Mouse (Mus musculus): Measurements from ENCODE around the gene Dcaf17.

The Dcaf17 gene

GRCm38 (mm10) chr2:71054716-71055115 is 412 bp upstream of the Dcaf17 start:
- no peak for DNase-seq (ENCODE audit: low spot score in 2 of 2)

DNA sequence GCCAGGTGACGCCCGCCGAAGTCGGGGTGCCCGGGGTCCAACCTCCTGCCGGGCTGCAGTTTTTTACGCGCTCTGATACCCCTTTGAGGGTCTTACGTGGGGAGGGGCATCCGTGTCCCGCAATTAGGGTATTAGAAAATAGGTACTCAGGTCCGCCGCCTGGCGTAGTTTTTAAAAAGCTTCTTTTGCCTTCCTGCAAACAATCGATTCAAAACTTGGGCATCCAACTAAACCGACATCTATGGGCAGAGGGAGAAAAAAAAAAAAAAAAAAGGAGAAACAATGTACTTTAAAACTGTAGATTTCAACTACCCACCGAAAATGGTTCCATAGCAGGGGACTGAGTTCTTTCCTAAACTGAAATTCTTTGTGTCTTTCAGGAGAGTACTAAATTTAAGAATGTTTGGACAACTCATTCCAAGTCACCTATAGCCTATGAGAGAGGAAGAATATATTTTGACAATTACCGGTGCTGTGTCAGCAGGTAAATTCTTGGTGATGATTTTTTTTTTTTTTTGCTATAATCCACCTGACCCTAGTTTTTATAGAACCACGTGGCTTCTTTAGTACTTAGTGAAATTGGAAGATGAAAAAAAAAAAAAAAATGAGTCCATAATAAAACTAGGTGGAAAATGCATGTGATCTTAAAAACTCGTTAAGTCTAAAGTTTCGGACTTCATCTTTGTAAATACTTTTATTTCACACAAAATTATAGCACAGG is 1.1 kb downstream of the Dcaf17 start:
- DNase-seq (ENCODE audit: low spot score in 2 of 2) = no peak

- no peak for DNase-seq (ENCODE audit: low spot score in 2 of 2)
These were observed 16.5 kb downstream of the Dcaf17 start for GRCm38 (mm10) chr2:71071601-71072000.

DNA sequence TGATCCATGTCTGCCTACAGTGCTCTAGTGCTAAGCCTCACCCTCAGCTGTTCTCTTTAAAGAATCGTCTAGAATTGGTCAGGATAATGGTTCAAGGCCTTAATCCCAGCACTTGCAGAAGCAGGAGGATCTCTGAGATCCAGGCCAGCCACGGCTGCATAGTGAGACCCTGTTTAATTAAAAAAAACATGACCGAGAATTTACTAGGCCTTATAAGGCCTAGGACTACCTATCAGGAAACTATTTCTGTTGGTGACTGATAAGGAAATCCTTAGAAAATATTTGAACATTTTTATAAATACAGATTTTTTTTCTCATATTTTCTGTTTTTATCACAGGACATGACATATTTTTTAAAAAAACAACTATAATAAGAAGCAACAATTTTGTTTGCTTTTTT is 18.2 kb downstream of the Dcaf17 start:
- DNase-seq (ENCODE audit: low spot score in 2 of 2) = no peak

DNA sequence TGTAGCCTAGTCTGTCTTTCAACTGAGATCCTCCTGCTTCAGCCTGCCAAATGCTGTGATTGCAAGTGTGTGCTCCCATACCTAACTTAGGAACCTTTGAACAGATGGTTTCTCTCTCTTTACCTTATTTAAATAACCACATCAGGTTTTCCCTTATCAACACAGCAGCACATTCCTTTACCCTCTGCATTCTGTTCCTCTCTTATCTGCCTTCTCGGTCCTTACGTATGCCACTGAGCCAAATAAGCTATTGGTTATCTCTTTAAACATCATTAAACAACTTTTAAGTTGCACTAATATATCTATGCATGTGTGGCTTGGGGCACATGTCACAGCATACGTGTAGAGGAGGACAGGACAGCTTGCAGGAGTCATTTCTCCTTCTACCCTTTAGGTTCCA is 18.7 kb downstream of the Dcaf17 start:
- no peak for DNase-seq (ENCODE audit: low spot score in 2 of 2)

DNA sequence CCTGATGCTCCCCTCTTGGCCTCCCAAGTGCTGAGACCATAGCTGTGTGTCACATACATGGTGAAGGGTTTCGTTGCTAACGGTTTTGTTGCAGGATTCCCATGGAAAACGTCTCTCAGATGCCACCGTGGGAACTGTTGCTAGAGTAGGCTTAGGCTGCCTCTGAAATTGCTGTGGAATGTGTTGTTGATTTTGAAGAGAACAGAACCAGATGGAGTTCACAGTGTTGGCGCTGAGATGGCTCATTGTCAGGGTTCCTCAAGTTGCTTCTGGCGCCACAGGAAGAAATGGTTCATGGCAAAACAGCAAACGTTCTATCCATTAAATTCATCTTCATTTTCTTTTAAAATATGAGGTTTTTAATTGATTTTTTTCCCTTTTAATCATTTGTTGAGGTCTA is 27.3 kb downstream of the Dcaf17 start:
- no peak for DNase-seq (ENCODE audit: low spot score in 2 of 2)

DNA sequence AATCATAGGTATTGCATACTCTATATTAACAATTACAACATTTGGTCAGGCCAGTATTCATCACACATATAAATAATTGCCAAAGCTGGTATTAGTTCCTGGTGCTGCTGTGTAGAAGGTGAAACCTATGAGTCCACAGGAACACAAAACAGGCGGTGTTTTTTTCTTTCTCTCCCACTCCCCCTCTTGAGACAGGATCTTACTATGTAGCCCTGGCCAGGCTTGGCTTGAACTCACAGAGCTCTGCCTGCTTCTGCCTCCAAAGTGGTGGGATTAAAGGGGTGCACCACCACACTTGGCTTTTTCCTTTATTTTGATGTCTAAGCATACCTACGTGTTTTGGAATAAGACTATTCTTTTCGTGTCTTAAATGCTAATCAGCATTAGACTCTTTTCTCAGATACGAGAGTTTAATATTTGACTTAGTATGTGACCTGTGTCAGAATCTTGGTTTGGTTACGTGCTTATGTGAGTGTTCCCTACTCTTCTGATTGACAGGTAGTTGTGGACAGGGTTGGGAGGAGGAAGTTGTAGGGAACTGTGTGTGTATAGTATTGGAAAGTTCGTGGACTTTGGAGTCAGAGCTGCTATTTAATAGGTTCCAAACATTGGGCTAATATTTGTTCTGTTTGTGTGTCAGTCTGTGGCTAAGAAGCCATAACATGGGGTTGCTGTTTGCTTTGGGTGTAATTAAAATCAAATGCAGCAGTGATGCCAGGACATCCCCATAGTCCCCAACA is 28.5 kb downstream of the Dcaf17 start:
- no peak for DNase-seq (ENCODE audit: low spot score in 2 of 2)

DNA sequence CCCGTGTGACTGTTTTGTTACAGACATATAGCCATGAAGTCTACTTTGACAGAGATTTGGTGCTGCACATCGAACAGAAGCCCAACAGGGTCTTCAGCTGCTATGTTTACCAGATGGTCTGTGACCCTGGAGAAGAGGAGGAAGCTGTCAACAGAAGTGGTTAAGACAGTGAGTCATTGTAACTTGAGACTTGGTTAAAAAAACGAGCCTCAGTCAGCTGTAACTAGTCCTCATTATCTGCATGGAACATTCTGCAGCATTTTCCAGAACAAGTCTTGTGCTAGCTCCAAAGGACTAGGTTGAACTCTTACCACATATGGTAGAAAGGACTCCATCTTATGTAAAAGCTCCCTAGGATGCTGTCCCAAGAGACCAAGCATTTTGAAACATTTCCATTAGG is 34.6 kb downstream of the Dcaf17 start:
- DNase-seq (ENCODE audit: low spot score in 2 of 2) = no peak

DNA sequence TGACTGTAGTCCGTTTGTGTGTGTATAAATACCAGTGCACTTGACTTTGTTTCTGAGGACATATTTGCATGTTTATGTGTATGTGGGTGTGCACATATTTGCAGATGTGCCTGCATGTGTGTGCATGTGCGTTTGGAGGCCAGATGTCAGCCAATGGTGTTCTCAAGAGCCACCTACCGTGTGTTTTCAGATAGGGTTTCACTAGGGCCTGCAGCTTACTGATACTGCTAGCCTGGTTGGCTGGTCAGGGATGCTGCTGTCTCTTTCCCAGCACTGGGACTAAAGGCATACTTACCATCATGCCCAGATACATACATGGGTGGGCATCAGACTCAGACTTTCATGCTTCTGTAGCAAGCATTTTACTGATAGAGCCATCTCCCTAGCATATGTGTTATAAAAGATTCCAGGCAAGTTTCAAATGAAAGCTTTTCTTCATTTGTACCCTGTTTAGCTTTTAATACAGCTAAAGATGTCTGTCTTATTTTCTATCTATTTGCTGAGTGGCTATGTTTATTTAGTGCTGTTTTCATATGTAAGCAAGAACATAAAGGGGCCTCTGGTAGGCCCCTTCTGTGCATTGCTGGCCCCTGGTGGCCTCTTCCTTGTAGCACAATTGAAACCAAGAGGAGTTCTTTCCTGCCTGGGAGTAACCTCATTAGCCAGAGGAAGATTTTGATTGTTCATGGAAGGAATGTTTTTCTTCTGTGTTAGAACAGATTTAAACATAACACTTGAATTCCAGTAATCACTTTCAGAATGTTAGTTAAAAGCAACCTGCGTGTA is 35.7 kb downstream of the Dcaf17 start:
- DNase-seq (ENCODE audit: low spot score in 2 of 2) = no peak

- DNase-seq (ENCODE audit: low spot score in 2 of 2) = no peak
These were observed 41.0 kb downstream of the Dcaf17 start for GRCm38 (mm10) chr2:71096170-71096569.

DNA sequence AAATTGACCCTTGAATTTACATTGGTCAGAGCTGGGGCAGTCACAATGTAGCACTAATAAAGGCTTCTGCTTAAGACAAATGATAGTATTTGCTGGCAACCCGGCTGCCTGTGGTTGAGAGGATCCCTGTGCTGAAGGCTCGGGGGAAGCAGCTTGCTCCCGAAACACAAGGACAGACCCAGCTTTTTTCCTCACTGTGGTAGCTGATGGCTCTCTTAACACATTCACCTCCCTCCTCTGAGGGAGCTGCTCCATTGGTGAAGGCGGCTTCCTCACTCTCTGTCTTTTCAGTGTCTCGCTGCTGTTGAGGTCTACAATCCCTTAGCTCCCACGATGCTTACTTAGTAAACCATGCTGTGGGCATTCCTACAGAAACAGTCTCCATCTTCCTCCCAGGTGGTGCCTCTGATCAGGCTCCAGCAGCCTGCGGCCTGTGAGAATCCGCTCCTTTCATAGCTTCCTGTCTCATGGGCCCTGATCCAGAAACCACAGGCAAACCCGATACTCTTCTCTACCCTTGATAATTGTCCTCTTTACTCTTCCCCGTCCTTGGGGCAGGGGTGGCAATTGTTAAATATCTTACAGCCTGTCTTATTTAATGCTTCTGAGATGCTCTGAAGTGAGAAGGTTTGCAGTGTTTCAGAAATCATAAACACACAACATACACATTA is 47.6 kb downstream of the Dcaf17 start:
- no peak for DNase-seq (ENCODE audit: low spot score in 2 of 2)

DNA sequence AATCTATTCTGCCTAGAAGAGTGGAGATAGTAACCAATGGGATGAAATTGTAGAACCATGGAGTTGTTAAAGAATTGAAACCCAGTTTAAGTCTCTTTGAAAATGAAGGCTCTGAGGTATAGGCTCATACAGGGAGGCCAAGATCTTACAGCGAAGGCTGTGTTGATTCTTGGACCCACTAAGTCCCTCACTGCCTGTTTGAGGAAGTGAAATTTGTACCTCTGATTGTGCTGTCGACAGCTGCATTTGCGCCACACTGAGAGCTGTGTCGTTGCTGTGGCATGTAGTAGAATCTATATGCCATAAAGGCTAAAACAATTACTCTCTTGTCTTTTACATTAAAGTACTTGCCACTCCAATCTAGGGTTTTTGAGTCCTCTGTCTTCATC is 48.2 kb downstream of the Dcaf17 start:
- no peak for DNase-seq (ENCODE audit: low spot score in 2 of 2)

GRCm38 (mm10) chr2:71104696-71105095 is 49.6 kb downstream of the Dcaf17 start:
- no peak for DNase-seq (ENCODE audit: low spot score in 2 of 2)

DNA sequence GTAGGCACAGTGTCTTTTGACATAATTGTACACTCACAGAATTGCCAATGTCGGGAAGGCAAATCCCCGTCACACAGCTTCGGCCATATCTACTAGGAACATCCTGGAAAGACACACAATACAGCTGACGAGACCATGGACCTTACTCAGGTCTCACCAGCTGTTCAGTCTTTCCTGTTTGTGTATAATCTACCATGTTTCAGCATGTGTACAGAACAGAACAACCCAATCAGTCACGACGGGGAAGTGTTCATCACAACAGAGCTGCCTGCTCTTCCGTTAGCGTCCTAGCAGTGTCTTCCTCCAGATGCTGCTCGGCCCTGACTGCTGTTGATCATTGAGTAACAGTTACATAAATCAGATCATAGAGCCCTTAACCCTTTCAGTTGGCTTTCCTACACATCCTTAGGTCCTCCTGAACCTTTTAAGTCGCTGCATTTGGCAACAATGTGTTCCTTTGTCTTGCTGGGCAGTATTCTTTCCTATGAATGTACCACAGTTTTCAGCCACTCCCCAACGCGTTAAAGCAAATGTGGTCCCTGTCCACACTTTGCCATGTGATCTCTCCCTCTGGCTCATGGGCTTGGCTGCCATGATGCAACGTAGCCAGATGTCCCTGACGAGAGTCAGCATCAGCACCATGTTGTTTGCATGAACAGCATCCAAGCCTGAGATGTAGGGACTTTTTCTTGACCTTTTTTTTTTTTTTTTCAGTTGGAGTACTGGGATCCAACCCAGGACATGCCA is 50.5 kb downstream of the Dcaf17 start:
- no peak for DNase-seq (ENCODE audit: low spot score in 2 of 2)

DNA sequence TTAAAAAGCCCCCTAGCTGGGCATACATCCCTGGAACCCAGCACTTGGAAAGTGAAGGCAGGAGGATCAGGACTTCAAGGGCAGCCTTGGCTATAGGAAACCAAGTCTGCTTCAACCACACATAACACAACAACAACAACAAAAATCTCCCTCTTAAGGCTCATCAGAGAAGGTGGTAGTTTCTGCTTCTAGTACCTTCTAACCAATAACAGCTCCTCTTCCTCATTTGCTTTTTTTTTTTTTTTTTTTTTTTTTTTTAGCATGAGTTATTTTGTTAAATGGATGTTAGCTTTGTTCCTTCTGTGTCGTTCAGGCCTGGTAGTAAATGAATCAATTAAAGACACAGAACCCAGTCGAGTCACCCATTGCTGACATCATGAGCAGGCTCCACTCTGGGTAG is 52.1 kb downstream of the Dcaf17 start:
- DNase-seq (ENCODE audit: low spot score in 2 of 2) = no peak

- no peak for DNase-seq (ENCODE audit: low spot score in 2 of 2)
These were observed 53.4 kb downstream of the Dcaf17 start for GRCm38 (mm10) chr2:71108541-71108940.

- DNase-seq (ENCODE audit: low spot score in 2 of 2) = no peak
These were observed 58.5 kb downstream of the Dcaf17 start for GRCm38 (mm10) chr2:71113489-71114171.

DNA sequence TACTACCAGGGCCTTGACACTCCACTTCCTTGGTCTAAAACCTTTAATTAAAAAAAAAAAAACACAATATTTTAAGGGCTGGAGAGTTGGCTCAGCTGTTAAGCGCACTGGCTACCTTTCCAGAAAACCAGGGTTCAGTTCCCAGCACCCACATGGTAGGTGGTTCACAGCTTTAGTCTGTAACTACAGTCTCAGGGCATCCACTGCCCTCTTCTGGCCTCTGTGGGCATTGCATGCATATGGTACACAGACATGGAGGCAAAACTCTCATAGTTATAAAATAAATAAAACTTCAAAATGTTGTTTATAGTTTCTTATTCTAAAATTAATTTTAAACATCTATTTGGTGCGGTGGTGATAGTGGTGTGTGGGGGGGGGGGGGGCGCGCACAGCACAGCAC is 61.0 kb downstream of the Dcaf17 start:
- DNase-seq (ENCODE audit: low spot score in 2 of 2) = no peak

DNA sequence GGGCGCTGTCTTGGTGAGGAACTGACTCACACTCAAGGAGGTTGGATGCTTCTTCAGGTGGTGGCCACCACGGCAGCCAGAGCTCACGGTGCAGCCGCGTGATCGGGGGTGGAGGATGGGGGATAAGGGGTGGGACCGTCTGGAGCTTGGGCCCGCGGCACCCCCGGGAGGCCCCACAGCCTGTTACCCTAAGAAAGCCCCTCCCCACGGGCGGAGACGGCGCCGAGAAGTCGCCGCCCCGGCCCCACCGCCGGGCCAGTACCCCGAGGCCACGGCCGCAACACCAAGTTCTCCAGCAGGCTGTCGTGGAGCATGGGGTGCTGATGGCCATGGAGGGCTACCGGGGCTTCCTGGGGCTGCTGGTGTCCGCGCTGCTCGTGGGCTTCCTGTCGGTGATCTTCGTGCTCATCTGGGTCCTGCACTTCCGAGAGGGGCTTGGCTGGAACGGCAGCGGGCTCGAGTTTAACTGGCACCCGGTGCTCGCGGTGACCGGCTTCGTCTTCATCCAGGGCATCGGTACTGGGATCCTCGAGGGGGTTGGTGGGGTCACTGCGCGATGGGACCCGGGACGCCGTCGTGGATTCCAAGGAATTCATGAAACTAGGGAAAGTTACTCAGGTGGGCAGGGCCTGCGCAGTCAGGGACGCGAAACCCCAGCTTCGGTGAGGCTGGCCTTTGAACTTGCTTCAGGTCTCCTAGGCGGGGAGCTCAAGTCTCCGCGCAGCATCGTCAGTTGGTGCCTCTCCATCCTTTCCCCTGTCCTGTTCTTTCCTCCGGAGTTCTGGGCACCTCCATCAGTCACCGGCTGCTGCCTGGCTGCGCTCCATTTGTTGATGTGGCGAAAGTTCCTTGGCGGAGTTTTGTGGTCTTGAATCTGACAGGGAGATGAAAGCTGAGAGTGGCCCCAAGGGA is 62.9 kb downstream of the Dcaf17 start, which contains the start of gene Cybrd1:
TSS of gene Cybrd1 (plus strand) at position 127 of the 912 bp plus-strand sequence.
- peak in 1 of 2 experiments; percentile 48 for DNase-seq (ENCODE audit: low spot score in 2 of 2)

GRCm38 (mm10) chr2:71120844-71121243 is 65.7 kb downstream of the Dcaf17 start:
- DNase-seq (ENCODE audit: low spot score in 2 of 2) = no peak
